Mouse (Mus musculus) hindbrain, postnatal 0 days (tissue): ENCODE measurements around the gene Tbc1d1. TPM values are rescaled to one million over a fixed set of nuclear protein-coding genes. Genes with fewer than 3 reads are reported as not detected.

ENCODE experiments used
- ATAC-seq: fragments of 200-750 bp; cut with Nextera tagmentation; 2 replicates; pipeline ENCODE4 v1.8.0; 2017; ENCODE audit warnings: mild to moderate bottlenecking, moderate TSS enrichment, moderate library complexity
- DNase-seq: peaks from one replicate; pipeline ENCODE4 v3.0.0-alpha.2; 2015; ENCODE audit warnings: low spot score
- H3K27ac ChIP-seq: fragments of 300-500 bp; sonication (generic); 2 replicates; pipeline ENCODE4 v1.5.1; 2014; ENCODE audit warnings: mild to moderate bottlenecking
- H3K27me3 ChIP-seq: fragments of 300-500 bp; sonication (generic); 2 replicates; pipeline ENCODE4 v1.6.1; 2014; ENCODE audit warnings: low read length, mixed read lengths; ENCODE audit not compliant: insufficient read depth
- H3K36me3 ChIP-seq: fragments of 300-500 bp; sonication (generic); 2 replicates; pipeline ENCODE4 v1.6.1; 2014; ENCODE audit warnings: low read length, mixed read lengths; ENCODE audit not compliant: insufficient read depth
- H3K4me1 ChIP-seq: fragments of 300-500 bp; sonication (generic); 2 replicates; pipeline ENCODE4 v1.6.1; 2014; ENCODE audit warnings: antibody characterized with exemption, low read length, mixed read lengths; ENCODE audit not compliant: insufficient read depth
- H3K4me2 ChIP-seq: fragments of 300-500 bp; sonication (generic); 2 replicates; pipeline ENCODE4 v1.6.1; 2014; ENCODE audit warnings: low read depth, mild to moderate bottlenecking, low read length, moderate library complexity, mixed read lengths
- H3K4me3 ChIP-seq: fragments of 300-500 bp; sonication (generic); 2 replicates; pipeline ENCODE4 v1.5.1; 2014; ENCODE audit warnings: low read length
- H3K9ac ChIP-seq: fragments of 300-500 bp; sonication (generic); replicated peaks from 2 replicates; pipeline ENCODE4 v1.6.1; 2014; ENCODE audit warnings: mild to moderate bottlenecking, low read length, moderate library complexity, mixed read lengths
- H3K9me3 ChIP-seq: fragments of 300-500 bp; sonication (generic); 2 replicates; pipeline ENCODE4 v1.6.1; 2016; ENCODE audit warnings: low read length, mixed read lengths
- CTCF ChIP-seq: IDR thresholded peaks from 2 replicates; pipeline ENCODE4 v1.5.1; 2016; ENCODE audit warnings: antibody characterized with exemption, control low read depth, low read depth
- WGBS: fragments of 180-500 bp; shearing (Covaris S2); extraction: QIAGEN DNeasy Blood & Tissue Kit; methylation state at CpG from one replicate; pipeline ENCODE4 v1.1.7; 2014; 5-methylcytosine and 5-hydroxymethylcytosine counted together
- polyA plus RNA-seq: library from polyadenylated mRNA; unstranded; fragments of >200 nt; fragmentation: Nextera tagmentation; extraction: Ambion mirVana; gene quantifications from 2 replicates; pipeline ENCODE4 v1.2.1, GENCODE M21; 2015
- total RNA-seq: library from RNA; depleted of rRNA; stranded (reverse); fragments of >200 nt; gene quantifications from 2 replicates; pipeline ENCODE4 v1.2.3, GENCODE M21; 2014

Gene Tbc1d1
- total and polyA plus RNA-seq, 2 experiments from 2014 or later: 7.2 to 19.2 TPM

DNA sequence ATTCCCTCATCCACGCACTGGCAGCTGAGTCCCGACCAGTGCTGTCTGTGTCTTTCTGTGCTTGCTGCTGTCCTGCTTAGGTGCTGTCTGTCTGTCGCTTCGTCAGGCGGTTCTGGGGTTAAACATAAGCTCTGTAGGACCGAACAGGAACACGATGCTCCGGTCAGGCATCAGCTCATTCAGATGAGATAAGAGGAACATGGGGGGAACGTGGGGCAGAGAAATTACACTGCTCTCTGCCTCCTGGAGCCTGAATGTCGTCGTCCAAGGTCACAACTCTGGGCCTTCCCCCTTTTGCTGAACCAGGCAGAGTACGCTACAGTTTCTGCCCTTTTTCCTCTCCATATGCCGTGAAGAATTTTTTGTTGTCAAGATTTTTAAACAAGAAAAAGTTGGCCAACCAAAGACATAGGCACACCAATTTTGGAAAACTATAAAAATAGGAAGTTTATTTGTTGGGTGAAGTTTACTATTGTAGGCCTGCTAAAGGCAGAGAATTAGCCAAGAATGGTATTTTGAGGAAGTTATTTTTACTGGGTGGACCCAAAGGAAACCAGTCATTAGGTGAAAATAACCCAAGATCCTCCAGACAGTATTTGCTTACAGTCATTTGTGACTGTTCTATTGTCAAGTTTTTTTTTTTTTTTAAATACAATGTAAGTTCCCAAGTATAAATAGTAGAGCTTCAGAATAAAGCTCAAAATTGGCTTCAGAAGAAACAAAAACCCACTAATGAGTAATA lies 85.0 kb downstream of the Tbc1d1 start:
- Histone ChIP-seq H3K27me3 (no peaks in the 10 kb centered on the region), H3K4me1 (peaks cover 10% of the 10 kb centered on the region), H3K9me3 (no peaks in the 10 kb centered on the region), H3K4me3 (no peak overlapping the region), H3K4me2 (no peak overlapping the region), H3K9ac (no peak overlapping the region), H3K27ac (no peak overlapping the region), H3K36me3 (no peaks in the 10 kb centered on the region)
- DNase-seq (no peak), ATAC-seq (no peak)
- no peak for TF ChIP-seq CTCF
- WGBS: 86% methylated on average over 13 of the region's 13 CpGs

DNA sequence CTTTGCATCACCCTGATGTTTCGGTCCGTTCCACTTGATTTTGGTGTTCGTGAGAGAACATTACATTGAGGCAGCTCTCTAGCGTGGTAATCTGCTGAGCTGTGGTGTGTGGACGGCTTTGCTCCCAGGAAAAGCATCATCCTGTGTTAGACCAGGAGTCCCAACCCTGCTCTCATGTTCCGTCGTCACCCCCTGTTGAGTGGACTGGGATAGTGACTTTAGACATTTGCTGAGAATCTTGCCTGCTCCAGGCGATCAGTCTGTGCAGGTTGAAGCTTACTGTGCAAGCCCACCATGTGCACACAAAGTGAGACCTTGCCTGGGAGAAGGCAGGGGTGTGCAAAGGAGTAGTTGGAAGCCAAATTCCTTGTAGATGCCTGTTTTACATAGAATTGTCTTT lies 85.8 kb downstream of the Tbc1d1 start:
- Histone ChIP-seq H3K9me3 (no peaks in the 10 kb centered on the region), H3K27me3 (no peaks in the 10 kb centered on the region), H3K27ac (no peak overlapping the region), H3K36me3 (no peaks in the 10 kb centered on the region), H3K4me3 (no peak overlapping the region), H3K9ac (no peak overlapping the region), H3K4me2 (no peak overlapping the region), H3K4me1 (peaks cover 10% of the 10 kb centered on the region)
- no peak for TF ChIP-seq CTCF
- WGBS: 83% methylated on average over 8 of the region's 8 CpGs
- DNase-seq (no peak), ATAC-seq (no peak)

DNA sequence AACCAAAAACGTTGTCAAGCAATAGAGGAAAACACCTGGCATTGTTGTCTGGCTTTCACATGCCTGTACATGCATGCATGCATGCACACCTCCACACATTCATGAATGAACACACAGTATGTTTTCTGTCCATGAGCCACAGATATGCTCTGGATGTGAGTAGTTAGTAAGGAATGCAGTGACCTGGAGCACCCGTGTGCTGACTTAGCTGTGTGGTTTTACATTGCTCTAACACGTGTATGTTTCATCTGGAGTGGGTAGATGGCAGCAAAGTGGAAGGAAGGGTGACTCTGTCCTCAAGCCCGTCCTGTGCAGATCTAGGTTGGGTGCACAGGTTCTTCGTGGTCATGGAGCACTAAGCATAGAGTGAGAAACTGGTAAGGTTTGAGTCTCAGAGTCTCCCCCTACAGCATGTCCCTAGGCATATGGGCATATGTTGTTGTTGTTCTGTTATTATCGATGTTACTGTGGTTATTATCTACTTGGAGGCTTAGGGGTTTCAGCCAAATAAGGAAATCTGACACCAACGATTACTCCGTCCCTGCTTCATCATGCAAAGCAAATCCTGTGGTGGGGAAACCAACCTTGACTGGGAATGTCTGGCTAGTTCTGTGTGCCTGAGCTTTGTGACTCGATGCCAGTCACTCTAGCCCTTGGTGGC lies 86.8 kb downstream of the Tbc1d1 start:
- Histone ChIP-seq H3K4me3 (no peak overlapping the region), H3K4me2 (no peak overlapping the region), H3K36me3 (no peaks in the 10 kb centered on the region), H3K4me1 (peaks cover 10% of the 10 kb centered on the region), H3K27me3 (no peaks in the 10 kb centered on the region), H3K9ac (no peak overlapping the region), H3K27ac (no peak overlapping the region), H3K9me3 (no peaks in the 10 kb centered on the region)
- peak; percentile 70 for ATAC-seq
- DNase-seq: no peak
- 65% methylated on average over 9 of the region's 9 CpGs for WGBS
- TF ChIP-seq CTCF: peak; percentile 36; the same call in 1 of the 2 replicates

DNA sequence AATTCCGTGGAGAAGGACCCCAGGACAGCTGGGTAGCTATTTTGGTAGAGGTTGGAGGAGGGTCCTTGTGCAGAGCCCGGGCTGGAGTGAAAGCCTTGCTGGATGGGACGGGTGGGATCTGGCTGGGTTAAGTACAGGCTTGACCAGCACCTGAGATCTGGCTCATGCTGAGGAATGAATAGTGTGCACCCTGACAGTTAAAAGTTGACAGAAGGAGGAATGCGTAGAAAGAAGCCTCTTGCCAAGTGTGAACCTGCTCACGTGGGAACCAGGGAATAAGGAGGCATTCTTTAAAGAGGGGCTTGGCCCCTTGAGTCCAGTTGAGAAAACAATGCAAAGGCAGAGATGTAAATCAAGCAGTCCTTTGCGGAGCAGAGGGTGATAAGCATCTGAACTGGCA lies 87.6 kb downstream of the Tbc1d1 start:
- Histone ChIP-seq H3K4me1 (peaks cover 10% of the 10 kb centered on the region), H3K36me3 (no peaks in the 10 kb centered on the region), H3K4me2 (no peak overlapping the region), H3K4me3 (no peak overlapping the region), H3K27me3 (no peaks in the 10 kb centered on the region), H3K9ac (no peak overlapping the region), H3K9me3 (no peaks in the 10 kb centered on the region), H3K27ac (no peak overlapping the region)
- TF ChIP-seq CTCF: no peak
- WGBS: 41% methylated on average over 6 of the region's 6 CpGs
- DNase-seq: no peak
- ATAC-seq: no peak

DNA sequence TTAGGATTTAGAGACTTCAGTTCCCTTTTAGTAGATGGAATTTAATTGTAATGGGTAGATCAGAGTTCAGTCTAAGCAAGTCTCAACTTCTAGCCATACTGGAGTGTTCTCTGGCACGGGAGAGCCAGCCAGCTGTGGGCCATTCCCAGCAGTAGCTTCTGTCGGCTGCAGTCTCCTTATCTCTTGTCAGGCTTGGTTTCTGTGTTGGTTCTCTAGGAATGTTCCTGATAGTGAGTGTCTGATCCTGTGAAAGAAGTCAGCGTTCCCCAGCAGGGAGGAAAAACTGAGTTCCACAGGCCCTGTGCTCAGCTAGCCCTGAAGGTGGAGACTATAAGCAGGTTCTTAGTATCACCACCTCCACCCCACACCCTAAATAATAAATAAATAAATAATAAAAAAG lies 88.2 kb downstream of the Tbc1d1 start:
- H3K27ac ChIP-seq: no peak overlapping the region
- H3K9ac ChIP-seq: no peak overlapping the region
- WGBS: 34% methylated on average over 3 of the region's 3 CpGs
- H3K4me3 ChIP-seq: no peak overlapping the region
- peaks cover 10% of the 10 kb centered on the region for H3K4me1 ChIP-seq
- H3K4me2 ChIP-seq: no peak overlapping the region
- no peaks in the 10 kb centered on the region for H3K27me3 ChIP-seq
- no peaks in the 10 kb centered on the region for H3K36me3 ChIP-seq
- no peak for TF ChIP-seq CTCF
- H3K9me3 ChIP-seq: no peaks in the 10 kb centered on the region
- no peak for DNase-seq
- ATAC-seq: no peak

DNA sequence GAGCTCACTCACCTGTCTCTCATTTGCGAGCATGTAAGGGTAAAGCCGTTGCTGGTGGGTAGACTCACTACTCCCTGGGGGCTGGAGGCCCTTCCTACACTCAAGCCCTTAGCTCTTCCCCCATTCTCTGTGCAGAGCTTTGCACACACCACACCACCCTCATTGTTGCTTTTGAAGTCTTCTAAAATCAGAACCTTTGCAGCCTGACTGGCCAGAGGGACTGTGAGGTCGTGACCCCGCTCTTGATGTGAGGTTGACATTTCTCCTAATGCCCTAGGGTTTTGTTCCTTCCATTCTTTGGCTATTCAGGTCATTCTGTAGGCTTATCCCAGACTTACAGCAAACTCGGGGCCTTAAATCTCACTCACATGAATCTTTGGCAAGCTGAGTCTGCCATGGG lies 88.6 kb downstream of the Tbc1d1 start:
- no peak for ATAC-seq
- H3K4me3 ChIP-seq: no peak overlapping the region
- no peak for TF ChIP-seq CTCF
- no peak overlapping the region for H3K9ac ChIP-seq
- no peak for DNase-seq
- no peaks in the 10 kb centered on the region for H3K36me3 ChIP-seq
- no peaks in the 10 kb centered on the region for H3K9me3 ChIP-seq
- H3K27ac ChIP-seq: no peak overlapping the region
- H3K4me2 ChIP-seq: no peak overlapping the region
- no peaks in the 10 kb centered on the region for H3K27me3 ChIP-seq
- WGBS: 30% methylated on average over 5 of the region's 5 CpGs
- H3K4me1 ChIP-seq: peaks cover 10% of the 10 kb centered on the region

DNA sequence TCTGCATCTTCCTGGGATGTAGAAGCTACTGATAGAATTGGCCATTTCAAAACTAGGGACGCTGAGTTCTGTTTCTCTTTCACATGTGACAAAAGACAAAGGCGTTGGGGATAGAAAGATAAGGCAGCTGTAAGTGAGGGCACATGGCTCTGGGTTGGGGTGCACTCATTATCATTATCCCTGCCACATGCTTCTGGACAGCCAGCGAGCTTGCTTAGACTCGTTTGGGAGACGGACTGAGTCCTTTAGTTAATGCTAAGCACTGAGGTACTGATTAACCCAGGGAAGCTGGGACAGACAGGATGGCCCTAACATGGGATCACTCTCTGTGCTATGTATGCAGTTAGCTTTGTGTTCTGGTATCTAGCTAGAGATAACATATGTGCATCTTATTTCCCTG lies 95.3 kb downstream of the Tbc1d1 start:
- Histone ChIP-seq H3K27me3 (no peaks in the 10 kb centered on the region), H3K9ac (no peak overlapping the region), H3K36me3 (no peaks in the 10 kb centered on the region), H3K4me3 (no peak overlapping the region), H3K27ac (no peak overlapping the region), H3K9me3 (no peaks in the 10 kb centered on the region), H3K4me2 (no peak overlapping the region), H3K4me1 (no peaks in the 10 kb centered on the region)
- DNase-seq (no peak), ATAC-seq (no peak)
- 69% methylated on average over 5 of the region's 5 CpGs for WGBS
- no peak for TF ChIP-seq CTCF
